Comparison of ENCODE assay signal across 8 mouse cellular contexts in genomic region chr10:25198575-25198974, GRCm38 (mm10).
A peak's percentile ranks its signal among the peaks of the same experiment; 100 is the strongest.
DNase-seq lines count a peak whose midpoint lies in the region; ATAC-seq and TF ChIP-seq lines count a peak whose summit lies in the region.

No protein-coding gene starts in this region.

- no peaks in the 10 kb centered on the region for H3K36me3 ChIP-seq in intestine, embryonic 15.5 days

- no peak for TF ChIP-seq CTCF in gastrocnemius, adult 2 months (IDR thresholded peaks at IDR 0.05)

- intact Hi-C loops in gastrocnemius, adult 2 months (cut with DNase I), result no loop called here

- peak overlapping the region; percentile 39; the same call in 1 of the 2 replicates for H3K9ac ChIP-seq in intestine, embryonic 15.5 days

- DNase-seq in layer of hippocampus, postnatal 10 days (ENCODE audit: low spot score in 2 of 2), result peak; percentile 20 to 30
- no peak for DNase-seq in layer of hippocampus, adult 9-10 months (ENCODE audit: low spot score)
- DNase-seq in adrenal gland, adult 8-10 months, result peak; percentile 25
- DNase-seq in urinary bladder, postnatal 10 days (ENCODE audit: low spot score), result no peak
- no peak for DNase-seq in gastrocnemius, adult 2 months
- no peak for DNase-seq in testis, postnatal 10 days (ENCODE audit: low spot score)

- peak overlapping the region; percentile 51 for H3K4me3 ChIP-seq in intestine, embryonic 15.5 days (replicated peaks)
- H3K4me3 ChIP-seq in gastrocnemius, adult 2 months, result no peak overlapping the region

- WGBS in intestine, embryonic 15.5 days, result 56% methylated on average over 12 of the region's 12 CpGs

- H3K27me3 ChIP-seq in intestine, embryonic 15.5 days (replicated peaks), result no peaks in the 10 kb centered on the region

- H3K9me3 ChIP-seq in intestine, embryonic 15.5 days, result no peaks in the 10 kb centered on the region

- peaks cover 7% of the 10 kb centered on the region; the same call in 1 of the 2 replicates for H3K4me1 ChIP-seq in intestine, embryonic 15.5 days (replicated peaks)

- peak; percentile 28 for ATAC-seq in CD4-positive, CD25-positive, alpha-beta regulatory T cell, adult 4 months
- ATAC-seq in intestine, embryonic 15.5 days, result peak; percentile 59

- peak overlapping the region; percentile 78 for H3K4me2 ChIP-seq in intestine, embryonic 15.5 days (replicated peaks)

- peak overlapping the region; percentile 82 for H3K27ac ChIP-seq in intestine, embryonic 15.5 days
- H3K27ac ChIP-seq in gastrocnemius, adult 2 months, result no peak overlapping the region

Comparison
In these comparisons a context has a peak if more than half of its experiments do, and no peak if none do; other contexts are left out.
1. DNase-seq: peak in layer of hippocampus, postnatal 10 days (2 of 2) and adrenal gland, adult 8-10 months (single experiment); none in layer of hippocampus, adult 9-10 months (single experiment), urinary bladder, postnatal 10 days (single experiment), gastrocnemius, adult 2 months (single experiment) and testis, postnatal 10 days (single experiment).